Mouse (Mus musculus) macrophage (primary cell): ENCODE data around the gene Gm20509. TPM values are rescaled to one million over a fixed set of nuclear protein-coding genes. Genes with fewer than 3 reads are reported as not detected.

ENCODE experiments used
- H3K27ac ChIP-seq: fragments of 350-480 bp; formaldehyde crosslinking; 2 replicates; pipeline ENCODE4 v1.9.0; 2021
- H3K36me3 ChIP-seq: fragments of 350-480 bp; formaldehyde crosslinking; 2 replicates; pipeline ENCODE4 v1.9.0; 2021; ENCODE audit errors: inconsistent target
- H3K4me3 ChIP-seq: fragments of 350-480 bp; formaldehyde crosslinking; 2 replicates; pipeline ENCODE4 v1.9.0; 2021; ENCODE audit errors: inconsistent target
- H3K79me2 ChIP-seq: fragments of 350-480 bp; formaldehyde crosslinking; 2 replicates; pipeline ENCODE4 v1.9.0; 2021; ENCODE audit errors: inconsistent target
- WGBS: methylation state at CpG from one replicate; pipeline ENCODE4 v1.1.7; 2026; ENCODE audit warnings: inconsistent platforms; ENCODE audit not compliant: missing documents; 5-methylcytosine and 5-hydroxymethylcytosine counted together
- polyA plus RNA-seq: library from polyadenylated mRNA; stranded (reverse); fragments of 250-400 nt; gene quantifications from 3 replicates; pipeline ENCODE4 v1.2.4, GENCODE M21; 2018; ENCODE audit warnings: inconsistent platforms

Gm20509 gene
- polyA plus RNA-seq, 1 experiment from 2014 or later, result not detected

DNA sequence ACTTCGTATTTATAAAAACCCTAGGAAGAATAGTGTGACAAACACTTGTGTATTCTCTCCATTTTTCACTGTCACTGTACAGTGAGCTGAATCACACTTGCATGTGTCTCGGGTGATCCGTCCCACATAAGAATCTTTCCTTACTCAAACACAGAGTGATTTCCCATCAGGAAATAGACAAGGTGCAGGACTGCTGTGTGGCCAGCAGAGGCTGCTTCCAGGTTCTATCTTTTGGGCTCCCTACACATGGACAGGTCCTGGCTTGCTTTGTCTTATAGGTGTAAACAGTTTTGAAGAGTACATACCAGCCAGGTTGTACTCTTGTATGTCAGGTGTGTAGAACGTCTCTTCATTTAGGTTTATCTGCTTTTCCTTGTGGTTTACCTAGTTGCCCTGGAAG is 15.7 kb downstream of the Gm20509 start:
- Histone ChIP-seq H3K4me3 (no peak overlapping the region), H3K36me3 (peaks cover 41% of the 10 kb centered on the region)

DNA sequence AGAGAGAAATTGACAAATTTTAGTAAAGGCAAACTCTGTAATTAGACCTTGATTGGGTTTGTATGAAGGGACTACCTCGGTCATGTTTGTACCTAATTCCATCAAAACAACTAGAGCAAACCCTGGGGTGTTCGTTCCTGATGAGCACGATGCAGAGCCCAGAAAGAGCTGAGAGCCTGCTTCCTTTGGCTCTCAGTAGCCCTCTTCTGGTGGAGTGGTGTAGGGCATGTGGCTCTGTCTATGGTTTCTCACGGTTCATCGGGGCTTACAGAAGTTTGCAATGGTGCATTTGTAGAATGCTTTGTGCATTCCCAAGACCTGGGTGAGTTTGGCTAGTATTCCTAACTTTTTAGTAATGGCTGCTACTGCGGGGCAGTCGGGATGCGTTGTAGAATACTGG is 19.5 kb downstream of the Gm20509 start:
- no peak overlapping the region for H3K27ac ChIP-seq
- 50% methylated on average over 8 of the region's 8 CpGs for WGBS
- no peaks in the 10 kb centered on the region; the same call in 1 of the 2 replicates for H3K79me2 ChIP-seq
- H3K36me3 ChIP-seq, result peaks cover 67% of the 10 kb centered on the region
- no peak overlapping the region for H3K4me3 ChIP-seq

More for the DNA sequence above, 15.7 kb downstream of the Gm20509 start:
- Histone ChIP-seq H3K27ac (no peak overlapping the region), H3K79me2 (peaks cover 26% of the 10 kb centered on the region)
- 97% methylated on average over 4 of the region's 4 CpGs for WGBS

DNA sequence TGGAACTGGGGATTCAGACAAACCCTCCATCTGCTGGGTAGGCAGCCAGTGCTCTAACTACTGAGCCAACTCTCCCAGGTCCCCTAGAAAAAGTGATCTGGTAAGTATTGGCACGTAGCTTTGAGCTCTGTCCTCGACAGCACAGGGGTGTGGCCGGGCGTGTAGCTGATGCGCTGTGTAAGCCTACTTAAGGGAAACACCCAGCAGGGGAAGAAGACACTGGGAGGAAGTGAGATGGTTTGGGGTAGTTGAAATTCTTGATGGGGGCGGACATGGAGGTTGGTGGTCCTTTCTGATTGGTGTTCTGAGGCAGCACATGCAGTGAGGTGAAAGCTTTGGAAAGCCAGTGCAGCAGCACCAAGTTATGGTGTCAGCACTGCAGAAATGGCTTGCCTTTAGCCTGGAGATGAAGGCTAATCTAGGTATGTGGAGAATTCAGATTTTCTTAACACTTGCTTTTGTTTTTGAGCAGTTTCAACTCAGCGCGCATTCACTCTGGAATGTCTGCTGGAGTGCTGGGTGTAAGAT is 22.8 kb downstream of the Gm20509 start:
- H3K27ac ChIP-seq, result no peak overlapping the region
- 65% methylated on average over 8 of the region's 8 CpGs for WGBS
- H3K79me2 ChIP-seq, result no peaks in the 10 kb centered on the region
- H3K4me3 ChIP-seq, result no peak overlapping the region
- peaks cover 48% of the 10 kb centered on the region for H3K36me3 ChIP-seq

DNA sequence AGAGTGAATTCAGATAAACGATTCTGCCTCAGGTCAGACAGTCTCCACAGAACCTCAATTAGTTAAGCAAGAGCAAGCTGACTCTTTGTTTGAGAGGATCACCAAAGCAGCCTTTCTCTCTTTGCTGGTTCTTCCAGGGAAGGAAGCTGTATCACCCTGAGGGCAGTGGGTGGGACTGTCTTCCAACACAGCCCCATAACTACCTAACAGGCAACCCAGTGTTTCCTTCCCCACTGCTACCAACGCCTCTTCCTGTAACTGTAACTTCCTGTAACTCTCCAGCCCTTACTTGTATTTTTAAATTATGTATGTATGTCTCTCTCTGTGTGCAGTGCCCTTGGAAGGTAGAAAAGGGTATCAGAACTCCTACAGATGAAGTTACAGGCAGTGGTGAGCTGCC is 25.2 kb downstream of the Gm20509 start:
- no peak overlapping the region for H3K27ac ChIP-seq
- peaks cover 30% of the 10 kb centered on the region for H3K36me3 ChIP-seq
- no peak overlapping the region for H3K4me3 ChIP-seq
- H3K79me2 ChIP-seq, result no peaks in the 10 kb centered on the region
- 17% methylated on average over 2 of the region's 2 CpGs for WGBS

DNA sequence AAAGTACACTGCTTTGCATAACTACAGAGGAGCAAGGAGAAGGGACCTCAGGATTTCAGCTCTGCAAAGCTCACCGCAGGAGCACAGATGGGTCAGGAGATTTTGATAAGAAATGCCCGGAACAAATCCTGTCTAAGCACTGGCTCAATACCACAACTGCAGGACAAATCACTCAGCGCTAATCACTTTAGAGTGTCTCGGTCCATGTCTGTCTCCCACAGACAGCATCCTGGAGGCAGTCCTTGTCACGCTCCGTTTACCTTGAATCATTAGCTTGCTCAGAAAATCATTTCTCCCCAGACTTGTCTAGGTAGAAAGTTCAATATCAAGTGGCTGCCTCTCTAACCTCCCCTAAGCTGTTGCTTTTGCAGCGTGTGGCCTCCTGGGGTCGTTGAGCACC is 27.6 kb downstream of the Gm20509 start:
- Histone ChIP-seq H3K36me3 (peaks cover 13% of the 10 kb centered on the region), H3K27ac (no peak overlapping the region), H3K79me2 (no peaks in the 10 kb centered on the region), H3K4me3 (no peak overlapping the region)
- WGBS, result 89% methylated on average over 8 of the region's 8 CpGs

DNA sequence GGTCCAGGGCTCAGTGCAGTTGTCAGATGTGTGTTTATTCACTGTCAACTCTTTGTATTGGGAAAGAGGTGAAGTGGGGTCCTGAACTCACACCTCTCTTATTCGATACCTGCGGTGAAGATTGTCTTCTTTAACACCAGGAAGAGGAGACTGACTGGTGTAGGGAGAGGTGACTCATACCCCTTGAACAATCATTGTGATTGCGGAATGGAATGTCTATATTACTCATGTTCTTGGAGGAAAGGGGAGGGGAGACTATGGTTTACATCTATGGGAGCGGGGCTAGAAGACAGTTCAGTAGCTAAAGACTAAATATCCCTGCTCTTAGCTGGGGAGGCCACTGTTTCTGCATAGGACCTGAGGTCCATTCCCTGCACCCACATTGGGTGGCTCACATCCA is 28.3 kb downstream of the Gm20509 start:
- Histone ChIP-seq H3K79me2 (no peaks in the 10 kb centered on the region), H3K4me3 (no peak overlapping the region), H3K27ac (no peak overlapping the region), H3K36me3 (peaks cover 6% of the 10 kb centered on the region; the same call in 1 of the 2 replicates)
- 73% methylated on average over 4 of the region's 4 CpGs for WGBS

DNA sequence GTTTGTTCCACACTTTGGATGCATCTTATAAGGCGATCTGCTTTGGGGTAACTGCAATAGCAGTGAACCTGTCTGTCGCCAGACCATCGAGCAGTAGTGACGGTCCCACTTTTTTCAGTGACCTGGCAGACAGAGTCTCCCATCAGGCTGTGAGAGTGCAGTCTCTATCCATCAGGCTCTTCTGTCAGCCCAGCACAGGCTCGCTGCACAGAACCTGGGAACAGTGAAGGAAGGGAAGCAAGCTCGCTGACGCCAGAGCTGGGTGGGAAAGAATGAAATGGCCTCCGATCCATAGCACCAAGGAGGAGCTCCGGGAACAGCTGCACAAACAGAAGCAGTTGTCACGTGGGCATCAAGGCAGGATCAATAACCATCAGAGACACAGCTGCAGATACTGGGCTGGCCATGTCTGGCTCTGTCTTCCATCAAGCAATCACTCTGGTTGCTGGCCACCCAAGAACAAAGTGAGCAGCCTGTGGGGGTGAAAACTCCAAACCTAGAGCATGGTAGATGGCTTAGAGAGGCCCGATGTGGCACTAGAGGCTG is 35.1 kb downstream of the Gm20509 start:
- Histone ChIP-seq H3K79me2 (no peaks in the 10 kb centered on the region), H3K36me3 (no peaks in the 10 kb centered on the region), H3K27ac (no peak overlapping the region), H3K4me3 (no peak overlapping the region)
- WGBS, result 90% methylated on average over 11 of the region's 11 CpGs

DNA sequence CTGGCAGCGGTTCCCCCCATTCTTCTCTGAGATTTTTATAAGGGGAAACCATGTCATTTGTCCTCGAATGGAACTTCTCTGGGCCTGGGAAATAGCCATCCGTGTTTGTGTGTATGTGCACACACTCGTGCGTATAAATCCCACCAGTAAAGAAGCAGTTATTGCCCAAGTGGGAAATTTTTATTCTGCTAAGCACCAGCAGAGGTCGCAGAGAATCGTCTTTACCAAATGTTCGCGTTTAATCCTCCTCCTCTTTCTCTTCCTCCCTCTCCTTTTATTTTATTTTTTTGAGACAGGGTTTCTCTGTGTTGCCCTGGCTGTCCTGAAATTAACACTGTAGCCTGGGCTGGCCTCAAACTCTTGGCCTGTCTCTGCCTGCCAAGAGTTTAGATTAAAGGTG is 52.1 kb downstream of the Gm20509 start:
- Histone ChIP-seq H3K79me2 (no peaks in the 10 kb centered on the region), H3K36me3 (no peaks in the 10 kb centered on the region), H3K27ac (no peak overlapping the region), H3K4me3 (no peak overlapping the region)
- WGBS, result 65% methylated on average over 9 of the region's 9 CpGs

DNA sequence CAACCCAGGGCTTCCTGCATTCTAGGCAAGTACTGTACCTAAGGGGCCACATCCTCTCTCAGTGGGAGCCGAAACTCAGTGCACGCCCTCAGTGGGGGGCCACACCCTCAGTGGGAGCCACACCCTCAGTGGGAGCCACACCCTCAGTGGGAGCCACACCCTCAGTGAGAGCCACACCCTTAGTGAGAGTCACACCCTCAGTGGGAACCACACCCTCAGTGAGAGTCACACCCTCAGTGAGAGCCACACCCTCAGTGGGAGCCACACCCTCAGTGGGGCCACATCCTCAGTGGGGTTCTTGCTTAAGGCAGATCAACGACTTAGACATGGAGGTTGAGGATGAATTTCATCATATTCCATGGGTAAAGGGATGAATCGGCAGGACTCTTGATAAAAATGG is 55.7 kb downstream of the Gm20509 start:
- 60% methylated on average over 4 of the region's 4 CpGs for WGBS
- no peaks in the 10 kb centered on the region for H3K79me2 ChIP-seq
- H3K27ac ChIP-seq, result no peak overlapping the region
- no peaks in the 10 kb centered on the region for H3K36me3 ChIP-seq
- no peak overlapping the region for H3K4me3 ChIP-seq

DNA sequence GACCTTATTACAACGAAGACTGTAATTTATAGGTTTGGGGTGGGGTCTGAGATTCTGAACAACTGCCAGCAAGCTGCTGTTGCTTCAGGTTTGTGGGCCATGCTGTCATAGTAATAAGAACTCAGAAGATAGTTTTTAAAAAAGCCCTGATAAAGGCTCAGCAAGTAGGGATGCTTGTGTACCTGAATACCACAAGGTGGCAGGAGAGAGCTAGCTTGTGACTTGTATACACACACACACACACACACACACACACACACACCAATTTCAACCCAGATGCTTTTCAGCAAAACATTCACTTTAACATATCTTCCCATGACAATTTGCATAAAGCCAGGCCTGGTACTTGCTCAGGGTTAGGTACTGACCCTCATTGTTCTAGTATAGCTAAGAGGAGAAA is 57.0 kb downstream of the Gm20509 start:
- H3K4me3 ChIP-seq, result no peak overlapping the region
- no peaks in the 10 kb centered on the region for H3K79me2 ChIP-seq
- H3K36me3 ChIP-seq, result no peaks in the 10 kb centered on the region
- no peak overlapping the region for H3K27ac ChIP-seq
- WGBS, result 75% methylated on average over 1 of the region's 1 CpGs

DNA sequence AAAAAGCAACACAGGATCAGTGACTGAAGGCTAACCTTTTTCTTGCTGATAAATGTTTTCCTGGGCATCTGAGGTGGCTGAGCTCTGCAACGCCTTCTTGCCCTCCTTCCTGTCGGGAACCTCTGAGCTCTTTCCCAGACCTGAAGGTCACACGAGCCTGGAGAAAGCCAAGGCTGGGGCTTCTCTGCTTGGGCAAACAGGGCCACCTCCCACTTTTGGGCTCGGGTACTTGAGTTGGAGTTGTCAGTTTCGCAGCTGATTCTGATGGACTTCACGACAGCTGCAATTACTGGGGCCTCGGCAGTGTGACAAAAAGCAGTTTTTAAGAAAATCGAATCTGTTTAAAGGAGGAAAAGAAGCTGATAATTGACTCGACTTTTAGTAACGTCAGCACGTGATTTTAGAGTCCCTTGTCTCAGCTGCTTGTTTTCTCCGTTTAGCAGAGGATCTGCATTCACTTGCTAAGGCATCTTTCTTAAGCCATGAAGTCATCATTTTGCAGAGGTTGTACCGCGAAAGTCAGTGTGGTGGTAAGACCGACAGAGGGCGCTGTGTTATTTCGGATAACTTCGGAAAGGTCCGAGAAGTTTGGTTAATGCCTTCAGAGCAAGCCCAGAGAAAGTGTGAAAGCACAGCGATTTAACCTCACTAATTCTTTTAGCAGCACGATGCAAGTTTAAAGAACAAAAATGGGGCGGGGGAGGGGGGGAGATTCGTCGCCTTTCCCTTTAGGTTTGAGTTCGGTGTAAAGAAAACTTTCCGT is 60.5 kb downstream of the Gm20509 start:
- no peak overlapping the region for H3K27ac ChIP-seq
- H3K4me3 ChIP-seq, result no peak overlapping the region
- 29% methylated on average over 25 of the region's 26 CpGs for WGBS
- H3K79me2 ChIP-seq, result no peaks in the 10 kb centered on the region
- no peaks in the 10 kb centered on the region for H3K36me3 ChIP-seq

DNA sequence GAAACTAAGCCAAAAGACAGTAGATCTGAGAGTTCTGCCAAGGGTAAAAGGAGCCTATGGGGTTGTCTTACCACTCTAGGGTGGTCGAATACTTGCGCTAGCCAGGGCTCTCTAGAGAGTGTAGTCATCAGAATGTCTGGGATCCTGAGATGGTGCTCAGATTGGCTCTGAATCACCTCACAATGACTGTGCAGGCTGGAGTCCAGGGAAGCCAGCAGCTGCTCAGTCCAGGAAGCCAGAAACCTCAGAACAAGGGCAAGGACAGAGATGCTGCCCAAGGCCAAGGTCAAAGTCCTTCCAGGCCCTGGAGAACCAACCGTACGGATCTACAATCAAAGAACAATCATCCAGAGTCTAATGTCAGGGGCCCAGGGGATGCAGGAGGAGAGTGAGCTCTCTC is 63.4 kb downstream of the Gm20509 start:
- 80% methylated on average over 4 of the region's 4 CpGs for WGBS
- Histone ChIP-seq H3K27ac (no peak overlapping the region), H3K79me2 (no peaks in the 10 kb centered on the region), H3K36me3 (no peaks in the 10 kb centered on the region), H3K4me3 (no peak overlapping the region)

Other genes with a start within 250 kb of the Gm20509 start
- not detected in 3 replicates for gene Pygo1, start 176.8 kb upstream of the Gm20509 start, polyA plus RNA-seq
- 0.12 to 0.37 TPM (median 0.19 TPM) in 3 replicates for gene Dyx1c1, start 143.7 kb upstream of the Gm20509 start, polyA plus RNA-seq
- gene Gm44503, start 143.6 kb upstream of the Gm20509 start, polyA plus RNA-seq, result not detected in 3 replicates
- 2.3 to 5.5 TPM (median 3.3 TPM) in 3 replicates for gene Ccpg1os, start 117.1 kb upstream of the Gm20509 start, polyA plus RNA-seq
- gene Ccpg1, start 117.0 kb upstream of the Gm20509 start, polyA plus RNA-seq, result 18.3 to 65.3 TPM (median 63.3 TPM) in 3 replicates
- 7.1 to 9.0 TPM (median 7.5 TPM) in 3 replicates for gene Pigb, start 62.1 kb upstream of the Gm20509 start, polyA plus RNA-seq
- 2.4 to 3.5 TPM (median 3.3 TPM) in 3 replicates for gene Rab27a, start 57.6 kb upstream of the Gm20509 start, polyA plus RNA-seq
- not detected in 3 replicates for gene Khdc3, start 634 bp upstream of the Gm20509 start, polyA plus RNA-seq
- 42.8 to 69.1 TPM (median 47.1 TPM) in 3 replicates for gene Rsl24d1, start 11.0 kb downstream of the Gm20509 start, polyA plus RNA-seq